Mouse (Mus musculus) kidney, embryonic 16.5 days (tissue): Measurements from ENCODE around the gene Lpp. TPM values are rescaled to one million over a fixed set of nuclear protein-coding genes. Genes with fewer than 3 reads are reported as not detected.
A peak's percentile ranks its signal among the peaks of the same experiment; 100 is the strongest.

Experiments used
- ATAC-seq: fragments of 200-750 bp; cut with Nextera tagmentation; 2 replicates; pipeline ENCODE4 v1.8.0; 2017; ENCODE audit warnings: moderate TSS enrichment; ENCODE audit not compliant: low FRiP score, low TSS enrichment
- H3K27ac ChIP-seq: fragments of 300-500 bp; sonication (generic); 2 replicates; pipeline ENCODE4 v1.5.1; 2014; ENCODE audit warnings: low read length
- H3K27me3 ChIP-seq: fragments of 300-500 bp; sonication (generic); 2 replicates; pipeline ENCODE4 v1.6.1; 2014; ENCODE audit warnings: low read length, control low read depth, mixed read lengths; ENCODE audit not compliant: insufficient read depth
- H3K36me3 ChIP-seq: fragments of 300-500 bp; sonication (generic); 2 replicates; pipeline ENCODE4 v1.6.1; 2014; ENCODE audit warnings: low read length, control low read depth, mixed read lengths; ENCODE audit not compliant: insufficient read depth
- H3K4me1 ChIP-seq: fragments of 300-500 bp; sonication (generic); 2 replicates; pipeline ENCODE4 v1.6.1; 2014; ENCODE audit warnings: low read length, control low read depth, mixed read lengths; ENCODE audit not compliant: insufficient read depth
- H3K4me2 ChIP-seq: fragments of 300-500 bp; sonication (generic); replicated peaks from 2 replicates; pipeline ENCODE4 v1.6.1; 2014; ENCODE audit warnings: low read depth, low read length
- H3K4me3 ChIP-seq: fragments of 300-500 bp; sonication (generic); 2 replicates; pipeline ENCODE4 v1.5.1; 2014; ENCODE audit warnings: mild to moderate bottlenecking, low read length
- H3K9ac ChIP-seq: fragments of 300-500 bp; sonication (generic); replicated peaks from 2 replicates; pipeline ENCODE4 v1.6.1; 2014; ENCODE audit warnings: low read length
- H3K9me3 ChIP-seq: fragments of 300-500 bp; sonication (generic); 2 replicates; pipeline ENCODE4 v1.6.1; 2016; ENCODE audit warnings: low read length, control low read depth
- WGBS: fragments of 180-500 bp; shearing (Covaris S2); extraction: QIAGEN DNeasy Blood & Tissue Kit; methylation state at CpG from one replicate; pipeline ENCODE4 v1.1.7; 2014; 5-methylcytosine and 5-hydroxymethylcytosine counted together
- polyA plus RNA-seq: library from polyadenylated mRNA; unstranded; fragments of >200 nt; fragmentation: Nextera tagmentation; extraction: Ambion mirVana; gene quantifications from 2 replicates; pipeline ENCODE4 v1.2.1, GENCODE M21; 2015

The Lpp gene
- polyA plus RNA-seq, 1 experiment from 2014 or later, result 54.0 TPM

- H3K9me3 ChIP-seq, result no peaks in the 10 kb centered on the region
- ATAC-seq, result no peak
- H3K4me2 ChIP-seq, result no peak overlapping the region
- peaks cover 42% of the 10 kb centered on the region for H3K4me1 ChIP-seq
- no peak overlapping the region for H3K9ac ChIP-seq
- H3K27ac ChIP-seq, result no peak overlapping the region
- H3K27me3 ChIP-seq, result no peaks in the 10 kb centered on the region
- no peak overlapping the region for H3K4me3 ChIP-seq
- WGBS, result 64% methylated on average over 3 of the region's 3 CpGs
- no peaks in the 10 kb centered on the region for H3K36me3 ChIP-seq
These were observed 80.7 kb downstream of the Lpp start for GRCm38 (mm10) chr16:24473966-24474365.

- ATAC-seq, result no peak
- H3K4me3 ChIP-seq, result no peak overlapping the region
- H3K9me3 ChIP-seq, result no peaks in the 10 kb centered on the region
- no peak overlapping the region for H3K4me2 ChIP-seq
- no peaks in the 10 kb centered on the region for H3K36me3 ChIP-seq
- peaks cover 38% of the 10 kb centered on the region for H3K4me1 ChIP-seq
- no peaks in the 10 kb centered on the region for H3K27me3 ChIP-seq
- H3K27ac ChIP-seq, result no peak overlapping the region
- H3K9ac ChIP-seq, result no peak overlapping the region
- WGBS, result 68% methylated on average over 6 of the region's 6 CpGs
These were observed 81.5 kb downstream of the Lpp start for GRCm38 (mm10) chr16:24474781-24475180.

DNA sequence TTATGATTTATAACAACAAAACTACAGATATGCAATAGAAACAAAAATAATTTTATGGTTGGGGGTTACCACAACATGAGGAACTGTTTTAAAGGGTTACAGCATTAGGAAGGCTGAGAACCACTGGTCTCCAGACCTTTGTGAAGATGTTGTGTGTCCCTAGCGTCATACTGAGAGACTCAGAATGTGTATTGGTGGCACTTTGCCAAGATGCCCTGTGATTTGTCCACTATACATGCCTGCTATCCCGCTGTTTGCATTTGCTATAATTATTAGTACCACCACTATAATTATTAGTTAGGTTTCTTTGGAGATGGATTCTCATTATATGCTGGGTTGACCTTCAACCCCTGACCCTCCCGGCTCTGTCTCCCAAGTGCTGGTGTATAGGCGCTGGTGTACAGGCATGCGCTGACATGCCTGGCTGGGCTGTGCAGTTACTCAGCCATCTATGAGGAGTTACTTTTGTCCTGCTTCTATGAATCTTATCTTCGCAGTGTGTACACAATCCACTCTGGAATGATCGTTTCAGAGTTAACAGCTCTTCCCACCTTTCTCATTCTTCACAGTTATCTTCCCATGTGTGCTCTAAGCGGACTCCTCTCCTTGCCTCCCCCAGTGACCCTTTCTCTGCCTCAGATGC lies 82.1 kb downstream of the Lpp start:
- H3K27ac ChIP-seq, result 0 out of 2 replicates have a peak overlapping the region, but pooled peaks have one; percentile 43
- WGBS, result 51% methylated on average over 8 of the region's 8 CpGs
- H3K4me3 ChIP-seq, result no peak overlapping the region
- H3K27me3 ChIP-seq, result no peaks in the 10 kb centered on the region
- H3K9me3 ChIP-seq, result no peaks in the 10 kb centered on the region
- H3K36me3 ChIP-seq, result no peaks in the 10 kb centered on the region
- peaks cover 36% of the 10 kb centered on the region for H3K4me1 ChIP-seq
- H3K9ac ChIP-seq, result no peak overlapping the region
- ATAC-seq, result 0 out of 2 replicates have a peak, but pooled peaks have one; percentile 18
- no peak overlapping the region for H3K4me2 ChIP-seq

DNA sequence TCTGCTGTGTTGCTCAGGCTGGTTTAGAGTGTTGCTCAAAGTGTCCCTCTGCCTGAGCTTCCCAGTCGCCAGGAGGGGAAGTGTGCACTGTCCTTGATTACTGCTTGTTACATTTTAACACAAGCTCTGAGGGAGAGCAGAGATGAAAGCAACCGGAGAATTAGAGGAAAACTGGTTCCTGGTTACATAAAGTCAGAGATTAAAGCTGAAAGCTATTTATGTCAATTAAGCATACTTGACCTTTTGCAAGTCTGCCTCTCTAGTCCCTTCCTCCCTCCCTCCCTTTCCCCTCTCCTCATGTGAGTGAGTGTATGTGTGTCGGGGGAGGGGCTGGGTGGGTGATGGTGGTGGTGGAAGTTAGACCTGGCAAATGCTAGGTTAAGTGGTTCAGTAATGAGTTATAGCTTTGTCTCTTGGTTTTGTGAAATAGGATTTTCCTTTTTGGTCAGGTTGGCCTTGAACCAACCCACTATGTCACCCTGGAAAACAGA lies 83.6 kb downstream of the Lpp start:
- ATAC-seq, result peak; percentile 73
- WGBS, result 26% methylated on average over 3 of the region's 3 CpGs
- Histone ChIP-seq H3K36me3 (no peaks in the 10 kb centered on the region), H3K4me3 (no peak overlapping the region), H3K4me2 (no peak overlapping the region), H3K27me3 (no peaks in the 10 kb centered on the region), H3K9ac (no peak overlapping the region), H3K27ac (0 out of 2 replicates have a peak overlapping the region, but pooled peaks have one; percentile 17), H3K4me1 (peaks cover 36% of the 10 kb centered on the region), H3K9me3 (no peaks in the 10 kb centered on the region)

GRCm38 (mm10) chr16:24478006-24478405 lies 84.7 kb downstream of the Lpp start:
- no peak overlapping the region for H3K27ac ChIP-seq
- no peaks in the 10 kb centered on the region for H3K27me3 ChIP-seq
- no peak overlapping the region for H3K4me2 ChIP-seq
- peaks cover 36% of the 10 kb centered on the region for H3K4me1 ChIP-seq
- 82% methylated on average over 1 of the region's 1 CpGs for WGBS
- H3K9me3 ChIP-seq, result no peaks in the 10 kb centered on the region
- no peak overlapping the region for H3K4me3 ChIP-seq
- ATAC-seq, result no peak
- H3K9ac ChIP-seq, result no peak overlapping the region
- no peaks in the 10 kb centered on the region for H3K36me3 ChIP-seq

- peaks cover 36% of the 10 kb centered on the region for H3K4me1 ChIP-seq
- no peak overlapping the region for H3K4me2 ChIP-seq
- H3K4me3 ChIP-seq, result no peak overlapping the region
- H3K9me3 ChIP-seq, result no peaks in the 10 kb centered on the region
- H3K27me3 ChIP-seq, result no peaks in the 10 kb centered on the region
- ATAC-seq, result no peak
- 79% methylated on average over 4 of the region's 4 CpGs for WGBS
- H3K36me3 ChIP-seq, result 0 out of 2 replicates have a peak, but pooled peaks cover 2% of the 10 kb centered on the region
- H3K27ac ChIP-seq, result no peak overlapping the region
- H3K9ac ChIP-seq, result no peak overlapping the region
These were observed 85.5 kb downstream of the Lpp start for GRCm38 (mm10) chr16:24478851-24479250.

- Histone ChIP-seq H3K4me1 (peaks cover 8% of the 10 kb centered on the region), H3K9me3 (peaks cover 4% of the 10 kb centered on the region; the same call in 1 of the 2 replicates), H3K36me3 (0 out of 2 replicates have a peak, but pooled peaks cover 5% of the 10 kb centered on the region), H3K27ac (no peak overlapping the region), H3K9ac (no peak overlapping the region), H3K27me3 (no peaks in the 10 kb centered on the region), H3K4me2 (no peak overlapping the region), H3K4me3 (no peak overlapping the region)
- WGBS, result 88% methylated on average over 6 of the region's 6 CpGs
- ATAC-seq, result no peak
These were observed 89.3 kb downstream of the Lpp start for GRCm38 (mm10) chr16:24482648-24483047.

DNA sequence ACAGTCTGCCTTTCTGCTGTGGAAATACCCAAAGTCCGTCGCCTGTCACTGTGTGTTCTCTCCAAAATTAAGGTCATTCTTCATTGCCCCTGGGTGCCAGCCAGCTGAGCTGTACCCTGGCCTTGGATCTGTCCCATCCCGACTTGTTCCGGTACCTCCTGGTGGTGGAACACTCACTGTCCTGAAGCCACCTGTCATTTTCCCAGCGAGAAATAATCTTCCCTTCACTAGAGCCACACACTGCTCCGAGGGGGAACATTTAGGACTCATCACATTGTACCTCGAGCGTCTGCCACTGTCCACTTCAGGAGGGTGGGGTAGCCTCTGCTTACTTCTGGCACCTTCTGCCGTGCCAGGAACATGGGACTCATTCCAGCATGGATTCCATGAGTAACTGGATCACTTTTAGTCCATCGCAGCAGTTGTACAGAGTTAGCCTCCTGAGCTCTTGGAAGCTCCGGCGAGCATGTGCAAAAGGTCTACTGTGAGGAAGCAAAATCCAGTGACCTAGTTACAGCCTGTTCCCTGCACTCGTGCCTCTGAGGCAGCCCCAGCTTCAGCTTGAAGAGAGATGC lies 90.3 kb downstream of the Lpp start:
- no peak overlapping the region for H3K27ac ChIP-seq
- H3K36me3 ChIP-seq, result 0 out of 2 replicates have a peak, but pooled peaks cover 5% of the 10 kb centered on the region
- peaks cover 14% of the 10 kb centered on the region for H3K4me1 ChIP-seq
- no peak overlapping the region for H3K9ac ChIP-seq
- WGBS, result 89% methylated on average over 13 of the region's 13 CpGs
- no peak for ATAC-seq
- H3K27me3 ChIP-seq, result no peaks in the 10 kb centered on the region
- no peak overlapping the region for H3K4me2 ChIP-seq
- H3K4me3 ChIP-seq, result no peak overlapping the region
- H3K9me3 ChIP-seq, result peaks cover 4% of the 10 kb centered on the region; the same call in 1 of the 2 replicates

DNA sequence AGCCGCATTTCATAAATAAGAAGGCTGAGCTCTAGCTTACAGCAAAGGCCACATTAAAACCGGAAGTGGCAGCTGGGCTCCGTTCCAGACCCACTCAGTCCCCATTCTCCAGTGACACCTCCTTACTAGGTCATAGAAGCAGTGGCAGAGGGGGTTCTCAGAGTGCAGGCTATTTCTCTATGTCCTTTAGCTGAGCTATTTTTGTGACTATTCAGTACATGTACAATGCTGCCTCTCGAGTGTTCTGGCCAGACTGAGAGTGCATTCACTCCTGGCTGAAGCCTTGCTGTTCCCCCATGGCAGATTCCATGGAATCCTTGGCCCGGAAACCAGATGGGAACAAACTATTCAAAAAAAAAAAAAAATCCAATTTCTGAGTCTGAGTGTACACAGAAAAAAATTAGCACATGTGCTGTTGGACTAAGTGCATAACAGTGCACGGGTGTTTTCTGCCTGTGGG lies 94.5 kb downstream of the Lpp start:
- no peaks in the 10 kb centered on the region for H3K27me3 ChIP-seq
- H3K9me3 ChIP-seq, result peaks cover 4% of the 10 kb centered on the region; the same call in 1 of the 2 replicates
- 0 out of 2 replicates have a peak, but pooled peaks cover 5% of the 10 kb centered on the region for H3K36me3 ChIP-seq
- H3K9ac ChIP-seq, result no peak overlapping the region
- no peak overlapping the region for H3K4me3 ChIP-seq
- 37% methylated on average over 6 of the region's 6 CpGs for WGBS
- H3K4me1 ChIP-seq, result peaks cover 23% of the 10 kb centered on the region
- no peak overlapping the region for H3K4me2 ChIP-seq
- ATAC-seq, result no peak
- H3K27ac ChIP-seq, result no peak overlapping the region; the same call in 1 of the 2 replicates
